Mouse (Mus musculus) forebrain, embryonic 16.5 days (tissue): ENCODE results near the gene Rps6. TPM values are rescaled to one million over a fixed set of nuclear protein-coding genes. Genes with fewer than 3 reads are reported as not detected.

Experiments
- ATAC-seq: fragments of 200-750 bp; cut with Nextera tagmentation; 2 replicates; pipeline ENCODE4 v1.8.0; 2017; ENCODE audit warnings: mild to moderate bottlenecking, moderate library complexity
- H3K27ac ChIP-seq: fragments of 300-500 bp; sonication (generic); 2 replicates; pipeline ENCODE4 v1.5.1; 2014; ENCODE audit warnings: low read length, control low read depth
- H3K27me3 ChIP-seq: fragments of 300-500 bp; sonication (generic); replicated peaks from 2 replicates; pipeline ENCODE4 v1.6.1; 2014; ENCODE audit warnings: low read length; ENCODE audit not compliant: control insufficient read depth, insufficient read depth
- H3K36me3 ChIP-seq: fragments of 300-500 bp; sonication (generic); 2 replicates; pipeline ENCODE4 v1.6.1; 2014; ENCODE audit not compliant: control insufficient read depth, insufficient read depth
- H3K4me1 ChIP-seq: fragments of 300-500 bp; sonication (generic); replicated peaks from 2 replicates; pipeline ENCODE4 v1.6.1; 2014; ENCODE audit warnings: low read length; ENCODE audit not compliant: control insufficient read depth, insufficient read depth
- H3K4me2 ChIP-seq: fragments of 300-500 bp; sonication (generic); 2 replicates; pipeline ENCODE4 v1.6.1; 2014; ENCODE audit warnings: mild to moderate bottlenecking, low read length, control low read depth
- H3K4me3 ChIP-seq: fragments of 300-500 bp; sonication (generic); replicated peaks from 2 replicates; pipeline ENCODE4 v1.5.1; 2014; ENCODE audit warnings: mild to moderate bottlenecking, low read length, control low read depth
- H3K9ac ChIP-seq: fragments of 300-500 bp; sonication (generic); replicated peaks from 2 replicates; pipeline ENCODE4 v1.6.1; 2014; ENCODE audit warnings: low read depth, low read length, control low read depth
- H3K9me3 ChIP-seq: fragments of 300-500 bp; sonication (generic); 2 replicates; pipeline ENCODE4 v1.6.1; 2016; ENCODE audit warnings: low read length; ENCODE audit not compliant: control insufficient read depth
- WGBS: fragments of 180-500 bp; shearing (Covaris S2); extraction: QIAGEN DNeasy Blood & Tissue Kit; methylation state at CpG from one replicate; pipeline ENCODE4 v1.1.7; 2014; 5-methylcytosine and 5-hydroxymethylcytosine counted together
- polyA plus RNA-seq: library from polyadenylated mRNA; unstranded; fragments of >200 nt; fragmentation: Nextera tagmentation; extraction: Ambion mirVana; gene quantifications from 2 replicates; pipeline ENCODE4 v1.2.1, GENCODE M21; 2015

Rps6 gene
- polyA plus RNA-seq, 1 experiment from 2014 or later, result 371 TPM

DNA sequence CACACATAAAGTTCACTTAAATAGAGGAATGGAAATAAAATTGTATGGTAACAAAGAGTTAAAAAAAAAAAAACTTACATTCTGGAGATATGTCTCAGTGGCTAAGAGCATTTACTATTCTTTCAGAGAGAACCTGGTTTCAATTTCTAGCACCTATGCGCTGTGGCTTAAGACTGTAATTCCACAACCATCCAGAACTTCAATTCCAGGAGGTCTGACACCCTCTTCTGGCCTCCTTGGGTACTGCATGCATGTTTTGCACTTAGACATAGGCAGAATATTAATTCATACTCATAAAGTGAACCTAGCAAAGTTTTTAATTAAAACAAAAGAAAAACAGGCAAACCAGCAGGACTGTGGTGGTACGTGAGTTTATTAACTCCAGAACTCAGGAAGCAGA lies 34.0 kb downstream of the Rps6 start:
- no peaks in the 10 kb centered on the region for H3K4me1 ChIP-seq
- WGBS, result 92% methylated on average over 2 of the region's 2 CpGs
- H3K4me3 ChIP-seq, result no peak overlapping the region
- H3K4me2 ChIP-seq, result no peak overlapping the region
- no peak for ATAC-seq
- H3K27ac ChIP-seq, result no peak overlapping the region
- no peaks in the 10 kb centered on the region for H3K9me3 ChIP-seq
- H3K36me3 ChIP-seq, result peaks cover 14% of the 10 kb centered on the region
- no peaks in the 10 kb centered on the region for H3K27me3 ChIP-seq
- H3K9ac ChIP-seq, result no peak overlapping the region

DNA sequence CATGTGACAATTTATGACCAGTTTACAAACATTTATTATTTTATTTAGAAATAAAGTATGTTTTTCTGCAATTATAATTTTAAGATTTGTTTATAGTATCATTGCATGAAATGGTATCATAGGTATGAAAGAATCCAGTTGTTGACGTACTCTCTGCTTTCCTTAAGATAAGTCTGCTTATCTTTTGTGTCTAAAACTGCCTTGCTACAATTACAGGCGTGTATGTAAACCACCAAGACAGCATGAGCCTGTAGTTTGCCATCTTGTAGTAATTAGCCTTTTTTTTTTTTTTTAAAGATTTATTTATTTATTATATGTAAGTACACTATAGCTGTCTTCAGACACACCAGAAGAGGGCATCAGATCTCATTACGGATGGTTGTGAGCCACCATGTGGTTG lies 42.4 kb downstream of the Rps6 start:
- H3K27me3 ChIP-seq, result no peaks in the 10 kb centered on the region
- no peak overlapping the region for H3K9ac ChIP-seq
- H3K36me3 ChIP-seq, result no peaks in the 10 kb centered on the region
- no peak for ATAC-seq
- no peak overlapping the region for H3K27ac ChIP-seq
- WGBS, result 92% methylated on average over 2 of the region's 3 CpGs
- no peak overlapping the region for H3K4me3 ChIP-seq
- H3K4me1 ChIP-seq, result no peaks in the 10 kb centered on the region
- no peak overlapping the region for H3K4me2 ChIP-seq
- H3K9me3 ChIP-seq, result no peaks in the 10 kb centered on the region

DNA sequence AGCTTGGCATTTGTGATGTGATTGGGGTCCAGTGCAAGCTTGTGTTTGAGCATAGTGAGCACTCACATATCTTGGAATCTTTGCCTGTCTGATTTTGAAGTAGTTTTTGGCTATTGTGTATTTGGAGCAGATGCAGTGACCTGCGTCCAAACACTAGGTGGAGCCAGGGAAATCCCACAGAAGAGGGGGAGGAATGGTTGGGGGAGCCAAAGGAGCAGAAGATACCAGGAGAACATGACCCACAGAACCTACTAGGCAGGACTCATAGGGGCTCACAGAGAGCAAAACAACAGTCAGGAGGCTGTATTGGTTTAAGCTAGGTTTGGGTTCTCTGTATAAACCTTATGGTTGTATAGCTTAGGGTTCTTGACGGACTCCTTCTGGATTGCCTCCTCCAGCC lies 46.6 kb downstream of the Rps6 start:
- Histone ChIP-seq H3K9ac (no peak overlapping the region), H3K27me3 (no peaks in the 10 kb centered on the region), H3K4me3 (no peak overlapping the region), H3K9me3 (no peaks in the 10 kb centered on the region), H3K4me1 (no peaks in the 10 kb centered on the region), H3K27ac (no peak overlapping the region), H3K4me2 (no peak overlapping the region), H3K36me3 (no peaks in the 10 kb centered on the region)
- WGBS, result 64% methylated on average over 2 of the region's 2 CpGs
- no peak for ATAC-seq

Other genes starting within 250 kb of the Rps6 start
- 11.5 TPM in 2 replicates for gene Haus6, start 245.4 kb downstream of the Rps6 start, polyA plus RNA-seq
- gene Plin2, start 187.4 kb downstream of the Rps6 start, polyA plus RNA-seq, result 37.3 and 43.7 TPM in 2 replicates
- gene Dennd4c, start 108.9 kb downstream of the Rps6 start, polyA plus RNA-seq, result 3.2 and 4.7 TPM in 2 replicates
- 10.5 and 11.7 TPM in 2 replicates for gene Acer2, start 17.0 kb upstream of the Rps6 start, polyA plus RNA-seq